Mouse (Mus musculus): ENCODE data around the gene Ablim2.

GRCm38 (mm10) chr5:35796136-35796535 lies 38.5 kb downstream of the Ablim2 start:
- TF ChIP-seq CTCF (IDR thresholded peaks at IDR 0.05; ENCODE audit: borderline replicate concordance, control insufficient read depth, extremely low read depth, insufficient read depth, low read length, poor library complexity): no peak
- no peak for TF ChIP-seq POLR2A (IDR thresholded peaks at IDR 0.05; ENCODE audit: control insufficient read depth, extremely low read depth, insufficient read depth, low read length, poor library complexity)
